Mouse (Mus musculus): Measurements from ENCODE around the gene Slc25a20. TPM values are rescaled to one million over a fixed set of nuclear protein-coding genes. Genes with fewer than 3 reads are reported as not detected.
A peak's percentile ranks its signal among the peaks of the same experiment; 100 is the strongest.

Slc25a20 gene
- total RNA-seq, 4 experiments from 2014 or later: 189 to 257 (median 218) TPM

DNA sequence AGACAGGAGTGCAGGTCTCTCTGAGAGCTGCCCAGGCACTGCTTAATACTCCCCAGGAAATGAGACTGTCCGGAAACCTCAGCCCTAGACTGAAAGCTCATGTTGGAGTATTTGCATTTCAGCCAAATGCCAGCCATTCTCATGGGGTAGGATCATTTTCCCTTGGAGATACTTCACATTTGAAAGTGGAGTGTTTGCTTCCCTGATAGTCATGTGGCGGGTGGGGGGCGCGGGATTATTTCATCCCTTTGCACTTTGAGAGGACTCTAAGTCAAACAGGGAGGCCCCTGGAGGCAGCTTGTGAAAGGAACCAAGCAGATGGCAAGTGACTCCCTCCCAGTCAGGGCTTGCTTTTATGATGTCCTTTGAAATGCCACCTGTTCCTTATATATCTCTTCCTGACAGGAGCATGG lies 24.6 kb downstream of the Slc25a20 start:
- no peak for DNase-seq (ENCODE audit: low spot score)

DNA sequence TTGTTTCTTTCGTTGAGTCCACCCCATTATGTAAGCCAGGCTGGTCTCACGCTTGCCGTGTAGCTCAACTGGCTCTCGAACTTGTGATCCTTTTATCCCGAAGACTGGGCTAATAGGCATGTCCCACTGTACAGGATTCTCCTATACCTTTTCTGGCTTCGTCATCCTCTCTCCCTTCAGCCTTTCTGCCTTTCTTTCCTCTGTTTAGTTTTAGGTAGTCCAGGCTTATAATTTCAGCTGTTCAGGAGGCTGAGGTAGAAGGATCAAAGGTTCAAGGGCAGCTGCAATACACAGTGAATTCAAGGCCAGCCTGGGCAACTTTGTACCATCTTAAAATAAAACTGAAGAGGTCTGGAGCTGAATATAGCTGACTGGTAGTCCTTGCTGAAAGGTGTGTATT lies 25.3 kb downstream of the Slc25a20 start:
- DNase-seq (ENCODE audit: low spot score): no peak

DNA sequence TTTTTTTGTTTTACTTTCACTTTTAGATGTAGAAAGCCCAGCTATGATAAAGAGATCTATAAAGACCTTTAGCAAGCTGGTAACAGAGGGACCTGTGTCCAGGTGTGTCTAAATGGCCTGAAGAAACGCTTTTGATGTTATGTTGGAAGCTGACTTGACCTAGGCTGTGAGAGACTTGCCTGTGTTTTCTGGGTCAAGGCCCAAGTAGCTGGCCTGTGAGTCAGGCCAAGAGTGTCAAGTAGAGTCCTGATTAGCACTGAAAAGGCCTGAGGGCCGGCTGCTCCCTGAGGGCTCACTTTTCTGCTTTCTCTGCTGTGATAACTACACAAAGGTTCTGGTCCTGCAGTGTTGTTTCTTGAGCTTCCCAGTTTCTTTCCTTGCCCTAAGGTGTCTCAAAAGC lies 25.8 kb downstream of the Slc25a20 start:
- no peak for DNase-seq (ENCODE audit: low spot score)

DNA sequence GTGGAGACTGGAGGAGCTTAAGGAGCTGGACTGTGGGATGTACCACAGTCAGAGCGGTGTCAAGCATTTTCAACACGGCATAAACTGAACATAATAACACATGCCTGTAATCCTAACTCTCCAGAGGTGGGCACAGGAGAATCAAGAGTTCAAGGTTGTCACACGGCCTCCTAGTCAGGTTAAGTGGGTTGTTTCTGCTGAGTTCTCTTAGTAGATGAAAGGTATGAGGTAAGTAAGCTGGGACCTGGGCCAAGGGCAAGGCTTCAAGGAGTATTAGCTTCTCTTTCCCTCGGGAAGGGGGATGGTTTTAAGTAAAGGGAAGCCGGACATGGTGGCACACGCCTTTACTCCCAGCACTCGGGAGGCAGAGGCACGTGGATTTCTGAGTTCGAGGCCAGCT lies 26.6 kb downstream of the Slc25a20 start:
- no peak for DNase-seq (ENCODE audit: low spot score)

DNA sequence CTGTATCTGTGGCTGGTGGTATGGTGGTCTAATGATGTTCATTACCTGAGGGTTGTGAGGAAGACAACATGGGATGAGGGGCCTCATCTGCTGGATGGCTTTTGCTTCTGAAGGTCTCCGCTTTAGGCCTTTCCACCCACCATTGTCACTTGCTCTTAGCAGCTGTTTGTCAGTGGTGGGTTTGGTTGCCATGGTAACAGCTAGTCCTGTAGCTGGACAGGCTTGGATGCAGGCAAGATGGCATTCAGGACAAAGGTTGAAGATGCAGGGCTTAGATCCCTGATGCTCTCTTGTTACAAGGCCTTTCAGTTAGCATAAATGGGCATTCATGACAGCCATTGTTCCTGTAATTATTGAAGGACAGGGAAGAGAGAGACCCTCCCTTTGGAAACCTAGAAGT lies 27.2 kb downstream of the Slc25a20 start, which contains the start of gene Prkar2a:
TSS of gene Prkar2a (plus strand) at position 209 of the 400 bp plus-strand sequence.
- no peak for DNase-seq (ENCODE audit: low spot score)

DNA sequence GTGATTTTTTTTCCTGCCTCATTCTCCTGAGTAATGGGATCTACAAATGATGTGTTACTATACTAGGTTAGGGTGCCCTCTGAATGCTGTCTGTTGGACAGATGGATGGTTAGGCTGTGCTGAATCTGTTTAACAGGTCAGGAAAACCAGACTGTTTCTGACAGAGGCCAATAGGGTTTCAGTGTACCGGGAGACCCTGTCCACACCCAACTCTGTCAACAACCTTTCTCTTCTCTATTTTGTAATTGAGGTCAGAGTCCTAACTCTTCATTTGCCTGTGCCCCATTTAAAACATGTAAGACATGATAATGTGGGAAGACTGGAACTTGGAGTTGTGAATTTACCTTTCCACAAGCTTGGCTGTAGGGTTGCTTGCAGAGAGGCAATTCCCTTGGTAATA lies 28.1 kb downstream of the Slc25a20 start:
- no peak for DNase-seq (ENCODE audit: low spot score)

DNA sequence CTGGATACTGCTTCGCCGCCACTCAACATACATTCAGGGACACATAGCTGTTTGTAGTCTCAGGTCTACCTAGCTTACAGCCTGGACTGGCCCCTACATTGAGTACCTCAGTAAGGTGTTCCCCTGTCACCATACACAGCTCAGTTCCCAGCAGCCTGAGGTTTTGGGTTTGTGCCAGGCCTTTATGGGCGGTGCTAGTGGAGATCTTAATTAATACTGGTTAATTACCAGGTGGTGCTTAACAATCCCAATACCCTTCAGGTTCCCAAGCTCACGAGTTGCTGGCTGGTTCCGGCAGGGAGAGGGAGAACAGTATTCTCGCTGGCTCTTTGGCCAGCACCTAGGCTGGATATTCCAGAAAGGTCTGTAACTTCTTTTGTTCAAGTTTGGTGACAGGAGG lies 29.0 kb downstream of the Slc25a20 start:
- DNase-seq (ENCODE audit: low spot score): no peak

DNA sequence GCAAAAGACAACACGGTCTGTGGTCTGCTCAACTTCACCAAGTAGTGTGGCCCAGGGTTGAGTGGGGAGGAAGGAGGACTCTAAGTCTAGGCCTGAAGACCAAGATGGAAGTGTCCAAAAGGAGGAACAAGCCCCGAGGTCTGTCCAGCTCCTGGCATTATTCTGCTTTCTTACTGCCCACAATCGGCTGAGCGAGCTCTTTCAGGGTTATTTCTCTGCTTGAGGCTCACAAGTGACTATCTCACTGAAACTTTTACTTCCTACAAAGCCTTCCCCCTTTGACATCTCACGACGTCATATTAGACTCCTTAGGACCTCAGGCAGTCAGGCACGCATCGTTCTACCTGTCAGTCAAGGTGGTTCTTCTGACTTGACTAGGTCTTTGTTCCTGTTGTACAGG lies 29.5 kb downstream of the Slc25a20 start:
- DNase-seq (ENCODE audit: low spot score): peak; percentile 10

DNA sequence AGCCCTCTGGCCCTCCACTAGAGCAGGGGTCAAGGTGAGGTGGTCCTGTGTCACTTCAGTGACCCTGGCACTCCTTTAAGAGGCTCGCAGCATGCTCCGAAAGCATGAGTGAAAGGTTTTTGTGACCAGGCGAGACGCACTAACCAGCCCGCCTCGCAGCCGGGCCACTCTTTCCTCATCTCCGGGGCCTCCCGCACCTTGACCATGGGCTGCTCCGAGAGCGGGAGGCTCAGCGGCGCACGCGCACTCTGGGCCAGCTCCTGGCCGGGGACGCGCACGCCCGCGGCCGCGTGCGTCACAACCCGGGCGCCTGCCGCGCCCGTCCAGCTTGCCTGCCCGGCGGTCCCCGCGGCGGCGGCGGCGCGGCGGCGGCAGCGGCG lies 29.9 kb downstream of the Slc25a20 start:
- DNase-seq (ENCODE audit: low spot score): peak; percentile 76

DNA sequence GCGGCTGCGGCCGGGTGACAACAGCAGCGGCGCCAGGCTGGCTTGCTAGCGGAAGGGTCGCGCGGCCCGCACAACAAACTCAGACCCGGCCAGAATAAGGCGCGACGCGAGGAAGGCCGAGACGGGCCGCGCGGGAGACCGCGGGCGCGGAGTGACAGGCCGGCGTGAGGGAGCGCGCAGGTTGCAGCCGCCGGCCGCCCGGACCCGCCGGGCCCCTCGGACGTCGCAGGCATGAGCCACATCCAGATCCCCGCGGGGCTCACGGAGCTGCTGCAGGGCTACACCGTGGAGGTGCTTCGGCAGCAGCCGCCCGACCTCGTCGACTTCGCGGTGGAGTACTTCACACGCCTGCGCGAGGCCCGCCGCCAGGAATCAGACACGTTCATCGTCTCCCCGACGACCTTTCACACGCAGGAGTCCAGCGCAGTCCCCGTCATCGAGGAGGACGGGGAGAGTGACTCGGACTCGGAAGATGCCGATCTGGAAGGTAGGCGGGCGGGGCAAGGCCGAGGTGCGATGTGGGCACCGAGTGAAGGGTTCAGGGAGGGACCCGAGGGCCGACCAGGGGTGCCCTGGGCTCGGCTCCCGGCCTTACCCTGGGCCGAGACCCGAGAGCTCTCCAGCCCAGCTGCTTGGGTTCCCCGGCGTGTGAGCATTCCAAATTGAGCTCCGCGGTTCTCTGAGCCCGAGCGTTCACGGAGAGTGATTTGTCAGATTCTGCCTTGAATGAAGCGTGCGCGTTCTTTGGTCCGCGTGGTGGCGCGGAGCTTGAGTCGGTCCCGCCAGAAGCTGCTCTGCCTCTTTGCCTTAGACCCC lies 30.5 kb downstream of the Slc25a20 start:
- peak; percentile 49 for DNase-seq (ENCODE audit: low spot score)

DNA sequence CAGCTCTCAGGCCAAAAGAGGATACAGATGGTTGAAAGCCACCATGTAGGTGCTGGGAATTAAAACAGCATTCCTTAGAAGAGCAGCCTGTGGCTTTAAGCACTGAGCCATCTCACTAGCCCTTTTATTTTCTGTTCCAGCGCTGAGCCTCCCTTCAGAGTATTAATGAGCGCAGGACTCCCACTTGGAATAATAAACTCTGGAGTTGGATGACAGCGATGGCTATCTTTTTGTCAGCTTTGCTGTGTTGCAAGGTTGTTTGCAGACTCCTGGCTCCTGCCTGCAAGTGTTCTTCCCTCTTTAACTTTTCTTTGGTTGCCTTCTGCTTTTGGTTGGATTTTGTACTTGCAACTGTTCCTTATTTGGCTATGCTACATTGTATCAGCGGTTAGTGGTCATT lies 32.1 kb downstream of the Slc25a20 start:
- DNase-seq (ENCODE audit: low spot score): no peak

DNA sequence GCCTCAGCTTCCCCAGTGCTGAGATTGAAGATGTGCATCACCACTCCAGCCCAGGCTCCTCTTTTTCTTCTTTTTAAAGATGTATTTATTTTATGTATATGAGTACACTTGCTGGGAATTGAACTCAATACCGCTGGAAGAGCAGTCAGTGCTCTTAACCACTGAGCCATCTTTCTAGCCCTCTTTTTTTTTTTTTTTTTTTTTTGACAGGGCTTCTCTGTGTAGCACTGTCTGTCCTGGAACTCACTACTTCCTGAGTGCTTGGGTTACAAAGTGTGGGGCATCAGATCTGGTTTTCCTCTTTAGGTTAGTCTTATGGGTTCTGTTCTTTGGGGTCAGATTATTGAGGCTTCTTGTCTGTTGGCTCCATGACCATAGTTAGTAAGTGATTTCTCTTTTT lies 32.6 kb downstream of the Slc25a20 start:
- no peak for DNase-seq (ENCODE audit: low spot score)

DNA sequence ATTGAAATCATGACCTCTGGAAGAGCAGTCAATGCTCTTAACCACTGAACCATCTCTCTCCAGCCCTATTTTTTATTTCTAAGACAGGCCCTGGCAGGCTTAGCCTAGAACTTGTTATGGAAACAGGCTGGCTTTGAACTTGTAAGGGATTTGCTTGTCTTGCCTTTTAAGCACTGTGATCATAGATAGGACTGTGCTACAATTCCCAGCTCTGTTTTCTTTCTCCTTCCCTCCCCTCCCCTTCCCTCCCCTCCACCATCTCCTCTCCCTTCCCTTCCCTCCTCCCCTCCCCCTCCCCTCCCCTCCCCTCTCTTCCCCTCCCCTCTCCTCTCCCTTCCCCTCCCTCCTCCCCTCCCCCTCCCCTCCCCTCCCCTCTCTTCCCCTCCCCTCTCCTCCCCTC lies 40.6 kb downstream of the Slc25a20 start:
- DNase-seq (ENCODE audit: low spot score): no peak

DNA sequence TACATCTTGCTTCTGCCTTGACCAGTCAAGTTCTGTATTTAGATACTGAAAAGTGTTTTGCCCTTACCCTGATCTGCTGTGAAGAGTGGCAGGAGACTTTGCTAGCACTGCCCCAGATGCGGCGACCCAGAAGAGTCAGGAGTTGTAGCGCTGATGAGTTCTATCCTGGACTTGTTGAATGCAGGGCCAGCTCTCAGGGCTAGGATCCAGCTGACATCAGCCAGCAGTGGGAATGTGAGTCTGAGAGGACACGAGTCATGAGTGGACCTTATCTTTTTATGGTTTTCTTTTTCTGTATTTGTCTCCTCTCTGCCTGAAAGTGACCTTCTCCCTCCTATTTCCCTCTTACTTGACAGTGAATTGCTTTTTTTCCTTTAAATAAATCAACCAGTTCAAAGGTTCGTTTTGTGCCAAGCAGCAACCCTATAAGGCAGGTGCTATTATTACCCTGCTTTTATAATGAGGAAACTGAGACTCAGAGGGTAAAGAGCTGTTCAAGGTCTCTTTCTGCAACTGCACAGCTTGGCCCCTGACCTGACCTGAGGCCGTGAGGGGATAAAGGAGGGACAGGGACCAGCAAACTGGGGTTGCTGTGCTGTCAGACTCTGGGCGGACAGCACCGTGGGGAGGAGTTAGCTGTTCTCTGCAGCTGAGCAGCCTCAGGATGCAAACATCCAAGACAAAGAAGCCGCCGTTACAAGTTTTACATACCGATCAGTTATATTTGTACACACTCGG lies 41.7 kb downstream of the Slc25a20 start:
- peak; percentile 67 for DNase-seq (ENCODE audit: low spot score)

DNA sequence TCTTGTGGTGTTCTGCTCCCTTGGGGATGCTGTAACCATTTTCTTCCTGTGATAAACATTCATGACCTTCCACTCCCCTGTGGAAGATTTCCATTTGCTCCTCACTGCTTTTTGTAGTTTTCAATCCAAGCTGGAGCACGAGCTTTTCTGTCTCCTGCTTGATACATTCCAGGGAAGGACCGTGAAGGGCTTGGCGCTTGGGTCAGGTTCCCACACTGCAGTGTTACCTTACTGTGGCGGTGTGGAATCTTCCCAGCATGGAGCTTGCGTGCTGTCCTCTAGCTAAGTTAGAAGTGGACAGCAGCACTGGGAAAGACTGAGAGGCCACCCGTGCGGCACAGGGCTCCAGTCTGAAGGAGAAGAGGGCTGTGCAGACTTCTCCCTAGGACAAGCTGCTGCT lies 42.7 kb downstream of the Slc25a20 start:
- peak; percentile 22 for DNase-seq (ENCODE audit: low spot score)

DNA sequence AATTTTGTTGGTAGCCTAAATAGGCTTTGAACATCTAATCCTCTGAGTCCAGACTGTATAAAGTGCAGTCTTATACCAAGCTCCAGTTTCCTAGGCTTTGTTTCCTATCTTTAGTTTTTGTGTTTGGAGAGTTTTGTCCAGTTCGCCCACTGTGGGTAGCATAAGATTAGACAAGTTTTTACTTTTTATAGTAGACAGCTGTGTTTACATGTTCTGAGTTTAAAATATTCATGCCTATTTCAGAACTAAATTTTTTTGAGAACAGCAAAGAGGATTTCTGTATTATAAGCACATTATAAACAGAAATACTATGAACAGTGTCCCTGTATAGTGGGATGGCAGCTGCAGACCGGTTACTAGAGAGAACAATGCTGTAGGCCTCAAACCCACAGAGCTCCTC lies 45.3 kb downstream of the Slc25a20 start:
- DNase-seq (ENCODE audit: low spot score): no peak

DNA sequence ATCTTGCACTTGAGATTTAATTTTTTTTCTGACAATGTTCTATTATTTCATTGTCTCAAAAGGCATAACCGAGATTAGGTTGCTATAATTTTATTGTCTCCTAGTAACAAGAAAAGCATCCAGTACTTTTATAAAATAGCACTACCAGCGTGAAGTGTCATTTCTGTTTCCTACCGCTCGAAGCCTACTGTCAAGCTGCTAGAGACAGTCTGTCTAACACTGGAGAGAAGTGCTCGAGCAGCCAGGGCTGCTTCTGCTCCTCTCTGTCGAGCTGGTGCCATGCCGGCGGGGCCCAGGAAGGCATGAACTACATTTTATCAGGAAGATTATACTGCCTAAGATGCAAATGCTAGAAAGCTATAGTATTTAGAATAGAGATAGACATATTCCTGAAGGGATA lies 46.9 kb downstream of the Slc25a20 start:
- no peak for DNase-seq (ENCODE audit: low spot score)

DNA sequence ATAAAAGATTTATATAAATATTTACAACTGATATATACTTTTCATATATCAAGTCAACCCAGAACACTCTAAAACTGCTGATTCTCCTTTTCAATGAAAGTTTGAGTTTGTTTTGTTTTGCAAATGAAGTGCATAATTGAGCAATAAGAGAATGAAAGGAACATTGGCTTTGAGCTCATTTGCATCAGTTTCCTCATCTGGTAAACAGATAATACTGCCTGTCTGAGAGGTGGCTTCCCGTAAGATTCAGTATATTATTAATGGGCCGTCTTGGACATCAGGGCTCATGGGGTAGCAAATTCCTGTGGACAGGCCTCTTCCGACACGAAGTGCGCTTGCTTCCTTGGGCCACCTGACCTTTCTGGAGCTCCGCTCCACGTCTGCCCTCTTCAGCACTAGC lies 48.9 kb downstream of the Slc25a20 start:
- no peak for DNase-seq (ENCODE audit: low spot score)

DNA sequence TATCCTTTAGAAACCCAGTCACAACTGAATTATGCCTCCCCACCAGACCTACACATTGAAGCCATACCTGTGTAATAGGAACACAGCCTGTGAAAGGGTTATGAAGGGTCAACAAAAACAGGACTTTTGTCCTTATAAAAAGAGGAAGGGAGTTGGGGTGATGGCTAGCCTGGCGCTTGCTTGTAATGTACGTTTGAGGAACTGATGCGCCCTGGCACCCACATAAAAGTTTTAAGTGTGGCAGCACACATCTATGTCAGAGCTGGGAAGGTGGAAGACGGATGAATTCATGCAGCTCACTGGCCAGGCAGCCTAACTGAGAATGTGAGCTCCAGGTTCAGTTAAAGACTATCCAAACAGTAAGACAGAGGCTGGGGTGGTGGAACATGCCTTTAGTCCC lies 54.3 kb downstream of the Slc25a20 start:
- DNase-seq (ENCODE audit: low spot score): no peak

DNA sequence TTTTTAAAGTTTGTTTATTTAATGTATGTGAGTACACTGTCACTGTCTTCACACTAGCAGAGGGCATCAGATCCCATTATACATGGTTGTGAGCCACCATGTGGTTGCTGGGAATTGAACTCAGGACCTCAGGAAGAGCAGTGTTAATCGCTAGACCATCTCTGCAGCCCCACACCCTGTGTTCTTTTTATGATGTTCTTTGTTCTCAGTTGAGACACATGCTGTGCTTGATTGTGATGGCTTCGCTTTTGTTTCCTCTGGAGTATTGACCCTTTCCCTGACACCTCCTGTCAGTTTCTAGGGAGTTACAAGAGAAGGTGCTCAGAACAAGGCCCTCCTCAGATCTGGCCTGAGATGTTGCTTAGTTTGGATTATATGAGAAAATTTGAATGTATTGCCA lies 61.9 kb downstream of the Slc25a20 start:
- no peak for DNase-seq (ENCODE audit: low spot score)

DNA sequence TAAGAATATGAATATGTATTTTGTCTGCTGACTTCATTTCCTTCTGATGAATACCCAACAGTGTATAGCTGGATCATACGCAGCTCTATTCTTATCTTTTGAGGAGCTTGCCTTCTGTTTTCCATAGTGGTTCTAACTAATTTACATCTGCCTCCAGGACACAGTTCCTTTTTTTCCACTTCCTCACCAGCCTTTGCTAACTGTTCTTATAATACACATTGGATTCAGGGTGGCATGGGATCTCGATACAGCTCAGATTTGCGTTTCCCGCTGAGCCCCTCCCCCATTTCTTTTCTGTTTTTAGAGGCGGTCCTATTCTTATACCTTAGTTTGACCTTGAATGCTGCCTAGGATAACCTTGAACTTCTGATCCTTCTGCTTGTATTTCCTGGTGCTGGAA lies 64.2 kb downstream of the Slc25a20 start:
- DNase-seq (ENCODE audit: low spot score): no peak

DNA sequence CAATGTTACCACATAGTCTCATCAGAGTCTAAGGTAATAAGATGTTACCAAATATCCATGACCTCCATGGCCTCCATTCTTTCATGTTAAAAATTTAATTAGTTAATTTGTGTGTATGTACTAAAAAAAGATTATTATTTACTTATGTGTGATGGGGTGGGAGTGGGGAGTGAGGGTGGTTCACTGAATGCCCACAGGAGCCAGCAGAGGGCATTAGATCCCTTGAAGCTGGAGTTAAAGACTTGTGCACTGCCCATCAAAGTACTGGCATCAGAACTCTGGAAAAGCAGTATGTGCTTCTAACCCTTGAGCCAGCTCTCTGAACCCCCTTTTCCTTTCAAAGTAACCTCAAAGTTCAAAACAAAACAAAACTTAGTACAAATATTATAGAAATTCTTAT lies 67.2 kb downstream of the Slc25a20 start:
- no peak for DNase-seq (ENCODE audit: low spot score)

DNA sequence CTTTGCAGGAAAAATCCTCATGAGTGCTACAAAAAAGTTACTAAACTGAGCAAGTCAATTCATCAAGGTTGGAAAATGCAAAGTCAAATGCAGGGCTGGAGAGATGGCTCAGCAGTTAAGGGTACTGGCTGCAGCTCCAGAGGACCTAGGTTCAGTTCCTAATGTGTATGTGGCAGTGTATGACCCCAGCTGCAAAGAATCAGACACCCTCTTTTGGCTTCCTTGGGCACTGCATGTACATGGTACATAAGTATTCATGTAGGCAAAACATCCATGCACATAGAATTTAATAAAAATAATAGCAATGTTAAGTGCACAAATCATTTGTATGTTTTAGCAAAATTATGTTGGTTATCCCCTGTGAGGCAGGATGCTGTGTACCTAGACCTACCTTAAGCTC lies 70.6 kb downstream of the Slc25a20 start:
- no peak for DNase-seq (ENCODE audit: low spot score)
